Mouse (Mus musculus) liver (tissue): ENCODE data around the gene Elp5.
"Not testable (repeated sequence)": the region's sequence is repeated elsewhere in the genome, so short reads cannot be mapped to it uniquely, and the experiment has no call there.

Experiments
- DNase-seq: peaks from one replicate; pipeline ENCODE4 v3.0.0-alpha.2; 2020; ENCODE audit warnings: mixed read lengths

Gene Elp5

GRCm38 (mm10) chr11:69932254-69932653 lies 50.1 kb downstream of the Elp5 start:
- DNase-seq, result no peak

GRCm38 (mm10) chr11:69931769-69932168 lies 50.5 kb downstream of the Elp5 start:
- DNase-seq, result no peak

GRCm38 (mm10) chr11:69930967-69931537 lies 51.3 kb downstream of the Elp5 start:
- no peak for DNase-seq

- DNase-seq, result not testable (repeated sequence)
These were observed 52.1 kb downstream of the Elp5 start for GRCm38 (mm10) chr11:69930176-69930575.

GRCm38 (mm10) chr11:69929712-69930111 lies 52.6 kb downstream of the Elp5 start:
- DNase-seq, result no peak

- no peak for DNase-seq
These were observed 54.8 kb downstream of the Elp5 start for GRCm38 (mm10) chr11:69927501-69927900.

- DNase-seq, result no peak
These were observed 59.5 kb downstream of the Elp5 start for GRCm38 (mm10) chr11:69922796-69923195.

GRCm38 (mm10) chr11:69922012-69922756 lies 60.1 kb downstream of the Elp5 start:
- no peak for DNase-seq

GRCm38 (mm10) chr11:69921114-69922011 lies 61.0 kb downstream of the Elp5 start, which contains the start of gene Eif5a:
Gene Eif5a, minus strand, starts transcription at chr11:69921958.
- peak; percentile 100 for DNase-seq

GRCm38 (mm10) chr11:69920266-69921031 lies 61.9 kb downstream of the Elp5 start:
- DNase-seq, result peak; percentile 66

GRCm38 (mm10) chr11:69919661-69920265 lies 62.6 kb downstream of the Elp5 start:
- DNase-seq, result peak; percentile 96

- DNase-seq, result no peak
These were observed 63.3 kb downstream of the Elp5 start for GRCm38 (mm10) chr11:69919053-69919452.
